Mouse (Mus musculus) heart, embryonic 10.5 days (tissue): ENCODE measurements around the gene Sod2. TPM values are rescaled to one million over a fixed set of nuclear protein-coding genes. Genes with fewer than 3 reads are reported as not detected.
A peak's percentile ranks its signal among the peaks of the same experiment; 100 is the strongest.
"Not testable (repeated sequence)": the region's sequence is repeated elsewhere in the genome, so short reads cannot be mapped to it uniquely, and the experiment has no call there.

ENCODE experiments used
- DNase-seq: peaks from one replicate; pipeline ENCODE4 v3.0.0-alpha.2; 2017; ENCODE audit warnings: low spot score
- H3K27ac ChIP-seq: fragments of 300-500 bp; sonication (generic); 2 replicates; pipeline ENCODE4 v1.5.1; 2016; ENCODE audit warnings: mild to moderate bottlenecking
- H3K27me3 ChIP-seq: fragments of 300-500 bp; sonication (generic); 2 replicates; pipeline ENCODE4 v1.6.1; 2016; ENCODE audit warnings: mild to moderate bottlenecking; ENCODE audit not compliant: poor library complexity, insufficient read depth, severe bottlenecking
- H3K36me3 ChIP-seq: fragments of 300-500 bp; sonication (generic); 2 replicates; pipeline ENCODE4 v1.6.1; 2016; ENCODE audit warnings: mild to moderate bottlenecking, moderate library complexity
- H3K4me1 ChIP-seq: fragments of 300-500 bp; sonication (generic); 2 replicates; pipeline ENCODE4 v1.6.1; 2016; ENCODE audit warnings: mild to moderate bottlenecking
- H3K4me3 ChIP-seq: fragments of 300-500 bp; sonication (generic); 2 replicates; pipeline ENCODE4 v1.5.1; 2016; ENCODE audit warnings: mild to moderate bottlenecking, moderate library complexity
- H3K9me3 ChIP-seq: fragments of 300-500 bp; sonication (generic); 2 replicates; pipeline ENCODE4 v1.6.1; 2016; ENCODE audit warnings: mild to moderate bottlenecking, moderate library complexity
- WGBS: fragments of 180-500 bp; shearing (Covaris S2); methylation state at CpG from one replicate; pipeline ENCODE4 v1.1.7; 2016; 5-methylcytosine and 5-hydroxymethylcytosine counted together
- polyA plus RNA-seq: library from polyadenylated mRNA; unstranded; fragments of >200 nt; fragmentation: Nextera tagmentation; extraction: Ambion mirVana; gene quantifications from 2 replicates; pipeline ENCODE4 v1.2.1, GENCODE M21; 2016

Sod2 gene
- polyA plus RNA-seq, 1 experiment from 2014 or later: 213 TPM

GRCm38 (mm10) chr17:13052124-13052813, 45.6 kb downstream of the Sod2 start, which contains the start of gene Gpr31b:
Gene Gpr31b (minus strand): TSS chr17:13052296.
- H3K9me3 ChIP-seq, H3K27me3 ChIP-seq, DNase-seq, H3K4me1 ChIP-seq, H3K27ac ChIP-seq, H3K4me3 ChIP-seq, H3K36me3 ChIP-seq: not testable (repeated sequence)
- WGBS: 61% methylated on average over 2 of the region's 8 CpGs

DNA sequence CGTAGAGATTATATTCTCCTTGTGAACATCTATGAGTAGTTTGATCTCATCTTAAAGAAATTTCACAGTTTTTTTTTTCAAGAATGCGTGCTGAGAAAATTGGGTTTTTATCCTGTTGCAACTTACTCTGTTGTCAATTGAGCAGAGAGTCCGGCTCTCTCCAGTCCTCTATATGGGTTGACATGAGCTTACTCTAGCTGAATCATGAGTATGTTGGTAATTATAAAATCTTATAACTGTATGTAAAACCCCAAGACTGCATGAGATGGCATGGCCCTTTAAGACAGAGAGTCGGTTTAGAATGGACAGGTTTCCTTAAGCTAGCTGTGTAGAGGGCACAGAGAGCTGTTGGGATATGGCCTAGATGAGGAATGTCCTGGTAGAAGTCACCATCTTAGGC, 54.2 kb downstream of the Sod2 start, which contains the start of gene Tcp10b:
TSS of gene Tcp10b (plus strand) at position 301 of the 400 bp plus-strand sequence.
- not testable (repeated sequence) for H3K9me3 ChIP-seq, DNase-seq, H3K4me3 ChIP-seq, H3K36me3 ChIP-seq, H3K27me3 ChIP-seq, H3K4me1 ChIP-seq, H3K27ac ChIP-seq
- 85% methylated on average over 4 of the region's 4 CpGs for WGBS

DNA sequence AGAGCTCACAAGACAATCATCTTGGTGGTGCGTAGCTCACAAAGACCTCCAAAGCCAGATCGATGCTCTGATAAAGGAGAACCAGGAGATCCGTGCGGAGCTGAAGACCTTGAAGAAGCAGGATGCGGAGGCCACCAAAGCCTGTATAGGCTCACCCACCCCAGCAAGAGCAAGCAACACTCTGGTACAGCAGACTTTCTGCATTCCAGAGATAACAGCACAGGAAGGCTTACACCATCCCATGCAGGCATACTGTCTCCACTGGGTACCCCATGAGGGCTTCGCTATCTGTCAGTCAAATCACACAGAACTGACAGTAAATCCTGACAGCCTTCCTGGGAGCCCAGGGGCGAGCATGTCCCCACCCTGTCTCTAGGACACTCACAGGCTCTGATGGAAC, 56.2 kb downstream of the Sod2 start:
- WGBS: 44% methylated on average over 7 of the region's 7 CpGs

GRCm38 (mm10) chr17:13067864-13068385, 61.3 kb downstream of the Sod2 start:
- not testable (repeated sequence) for H3K27me3 ChIP-seq, H3K9me3 ChIP-seq, H3K27ac ChIP-seq, H3K4me3 ChIP-seq, H3K4me1 ChIP-seq, DNase-seq, H3K36me3 ChIP-seq
- 86% methylated on average over 1 of the region's 4 CpGs for WGBS

More for the DNA sequence above, 56.2 kb downstream of the Sod2 start:
- H3K4me3 ChIP-seq, H3K36me3 ChIP-seq, H3K9me3 ChIP-seq, H3K27me3 ChIP-seq, H3K4me1 ChIP-seq, H3K27ac ChIP-seq: not testable (repeated sequence)
- DNase-seq: peak; percentile 72

DNA sequence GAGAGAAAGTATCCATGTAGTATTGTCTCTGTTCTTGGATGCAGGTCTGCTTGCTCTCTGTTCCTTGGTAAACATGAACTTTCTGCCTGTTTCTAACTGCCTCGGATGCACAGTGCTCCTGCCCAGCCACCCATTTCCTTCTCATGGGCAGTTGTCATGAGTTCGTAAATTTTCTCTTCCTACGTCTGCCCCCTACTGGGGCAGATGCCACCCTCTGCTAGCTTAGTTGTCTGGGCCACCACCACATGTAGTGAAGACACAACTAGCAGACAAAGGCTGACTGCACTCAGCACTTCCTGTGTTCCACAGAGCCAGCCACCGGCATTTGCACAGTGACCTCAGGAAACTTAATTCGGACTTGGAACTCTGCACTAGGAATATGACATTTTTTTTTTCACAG, 62.6 kb downstream of the Sod2 start:
- WGBS: 70% methylated on average over 4 of the region's 5 CpGs
- H3K36me3 ChIP-seq, H3K27me3 ChIP-seq, H3K9me3 ChIP-seq, H3K27ac ChIP-seq, H3K4me3 ChIP-seq, DNase-seq, H3K4me1 ChIP-seq: not testable (repeated sequence)

Other genes starting within 250 kb of the Sod2 start
- 141 and 272 TPM in 2 replicates for gene Igf2r, start 237.2 kb upstream of the Sod2 start, polyA plus RNA-seq
- 0.30 and 0.36 TPM in 2 replicates for gene Mas1, start 138.7 kb upstream of the Sod2 start, polyA plus RNA-seq
- 0.07 TPM in 1 of 2 replicates, not detected in the other for gene Mrgprh, start 130.8 kb upstream of the Sod2 start, polyA plus RNA-seq
- 1.4 and 2.5 TPM in 2 replicates for gene Pnldc1, start 96.6 kb upstream of the Sod2 start, polyA plus RNA-seq
- 440 and 487 TPM in 2 replicates for gene Tcp1, start 91.1 kb upstream of the Sod2 start, polyA plus RNA-seq
- 203 and 208 TPM in 2 replicates for gene Mrpl18, start 90.5 kb upstream of the Sod2 start, polyA plus RNA-seq
- gene Acat3, start 66.2 kb upstream of the Sod2 start, polyA plus RNA-seq: 0.30 and 0.31 TPM in 2 replicates
- 95.8 and 146 TPM in 2 replicates for gene Acat2, start 46.1 kb upstream of the Sod2 start, polyA plus RNA-seq
- 74.4 and 87.6 TPM in 2 replicates for gene Wtap, start 12.7 kb upstream of the Sod2 start, polyA plus RNA-seq
- not detected in 2 replicates for gene Gpr31b, start 45.5 kb downstream of the Sod2 start, polyA plus RNA-seq
- 0.17 TPM in 1 of 2 replicates, not detected in the other for gene Tcp10b, start 54.3 kb downstream of the Sod2 start, polyA plus RNA-seq
- gene Unc93a, start 125.0 kb downstream of the Sod2 start, polyA plus RNA-seq: not detected in 2 replicates
- gene Smok2a, start 214.3 kb downstream of the Sod2 start, polyA plus RNA-seq: not detected in 2 replicates
- gene Smok2b, start 223.4 kb downstream of the Sod2 start, polyA plus RNA-seq: not detected in 2 replicates